Mouse (Mus musculus): ENCODE results near the gene Rfc2. TPM values are rescaled to one million over a fixed set of nuclear protein-coding genes. Genes with fewer than 3 reads are reported as not detected.
A peak's percentile ranks its signal among the peaks of the same experiment; 100 is the strongest.

Rfc2 gene
- total RNA-seq, 2 experiments from 2014 or later: 57.0 to 57.5 TPM

GRCm38 (mm10) chr5:134564272-134564671, 16.9 kb upstream of the Rfc2 start:
- DNase-seq (ENCODE audit: extremely low spot score in 1 of 2, low spot score in 1 of 2): no peak

GRCm38 (mm10) chr5:134565696-134566095, 15.5 kb upstream of the Rfc2 start:
- DNase-seq (ENCODE audit: extremely low spot score in 1 of 2, low spot score in 1 of 2): no peak

GRCm38 (mm10) chr5:134567445-134567844, 13.7 kb upstream of the Rfc2 start:
- DNase-seq (ENCODE audit: extremely low spot score in 1 of 2, low spot score in 1 of 2): no peak

DNA sequence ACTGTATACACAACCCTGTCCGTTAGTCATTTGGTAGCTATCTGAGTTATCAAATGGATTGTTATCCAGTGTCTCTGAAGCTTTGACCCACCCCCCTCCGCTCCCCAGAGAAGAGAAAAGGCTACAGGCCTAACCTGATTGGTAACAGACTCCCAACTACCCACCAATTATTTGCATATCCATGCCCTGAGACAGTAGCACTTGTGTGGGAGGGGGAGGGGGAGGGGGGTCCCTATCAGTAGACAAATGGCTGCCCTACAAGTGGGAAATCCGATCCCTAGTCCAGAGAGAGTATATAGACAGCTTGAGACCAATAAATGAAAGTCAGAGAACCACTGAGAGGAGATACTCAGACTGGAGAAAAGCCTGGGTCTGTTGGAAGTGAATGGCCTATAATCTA, 13.1 kb upstream of the Rfc2 start:
- DNase-seq (ENCODE audit: extremely low spot score in 1 of 2, low spot score in 1 of 2): no peak

DNA sequence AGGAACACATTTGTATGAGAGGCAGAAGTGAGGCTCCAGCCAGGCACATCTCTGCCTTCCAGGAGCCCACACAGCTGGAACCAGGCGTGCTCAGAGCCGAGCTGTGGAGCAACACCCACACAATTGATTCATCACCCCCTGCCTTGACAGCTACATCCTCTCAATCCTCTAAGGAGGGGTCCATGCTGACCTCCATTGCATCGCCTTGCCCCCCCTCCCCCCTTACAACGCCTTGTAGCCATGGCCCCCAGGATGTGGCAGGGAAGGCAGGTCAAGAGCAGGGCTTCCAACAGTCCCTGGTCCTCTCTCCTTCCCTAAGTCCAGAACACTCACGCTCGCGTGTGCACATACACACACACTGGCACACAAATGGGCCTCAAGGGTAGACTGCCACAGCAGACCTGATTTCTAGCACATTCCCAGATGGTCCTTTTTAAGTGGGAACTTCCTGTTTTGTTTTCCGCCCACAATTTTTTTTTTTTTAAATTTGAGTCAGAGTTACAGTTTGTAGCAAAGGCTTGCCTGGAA, 12.1 kb upstream of the Rfc2 start:
- DNase-seq (ENCODE audit: extremely low spot score in 1 of 2, low spot score in 1 of 2): no peak

- no peak for DNase-seq (ENCODE audit: extremely low spot score in 1 of 2, low spot score in 1 of 2)
These were observed 9.2 kb upstream of the Rfc2 start for GRCm38 (mm10) chr5:134571730-134572507.

DNA sequence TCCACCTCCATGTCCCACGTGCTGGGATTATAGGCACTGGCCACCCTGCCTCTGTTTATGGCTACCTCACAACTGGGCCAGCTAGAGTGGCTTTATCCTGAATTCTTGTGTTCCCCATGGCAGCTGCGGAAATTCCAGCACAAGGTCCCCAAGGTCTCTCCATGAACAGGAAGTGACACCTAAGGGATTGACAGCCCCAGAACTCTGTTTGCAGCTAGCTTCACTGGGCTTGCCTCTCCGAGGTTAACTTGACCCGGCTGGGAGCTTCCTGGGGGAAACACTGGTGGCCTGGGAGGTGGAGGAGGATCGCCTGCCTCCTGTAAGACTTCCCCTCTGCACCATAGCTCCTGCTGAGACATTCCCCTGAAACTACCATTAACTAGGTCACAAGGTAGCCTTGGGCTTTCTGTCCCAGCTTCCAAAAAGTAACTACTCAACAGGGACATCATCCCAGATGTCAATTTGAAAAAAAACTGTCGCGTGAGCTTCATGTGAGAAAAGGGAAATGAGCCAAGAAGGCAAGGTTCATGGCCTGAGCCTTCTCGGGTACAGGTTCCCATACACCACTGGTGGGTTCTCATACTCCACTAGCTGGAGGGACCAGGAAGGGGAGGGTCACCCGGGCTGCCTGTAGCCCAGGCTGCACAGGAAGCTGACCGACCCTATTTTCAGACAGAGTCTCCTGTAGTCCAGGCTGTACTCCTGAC, 8.5 kb upstream of the Rfc2 start:
- DNase-seq (ENCODE audit: extremely low spot score in 1 of 2, low spot score in 1 of 2): no peak

GRCm38 (mm10) chr5:134575833-134576232, 5.3 kb upstream of the Rfc2 start:
- no peak for DNase-seq (ENCODE audit: extremely low spot score in 1 of 2, low spot score in 1 of 2)

- DNase-seq (ENCODE audit: extremely low spot score in 1 of 2, low spot score in 1 of 2): no peak
These were observed 4.5 kb upstream of the Rfc2 start for GRCm38 (mm10) chr5:134576517-134577220.

DNA sequence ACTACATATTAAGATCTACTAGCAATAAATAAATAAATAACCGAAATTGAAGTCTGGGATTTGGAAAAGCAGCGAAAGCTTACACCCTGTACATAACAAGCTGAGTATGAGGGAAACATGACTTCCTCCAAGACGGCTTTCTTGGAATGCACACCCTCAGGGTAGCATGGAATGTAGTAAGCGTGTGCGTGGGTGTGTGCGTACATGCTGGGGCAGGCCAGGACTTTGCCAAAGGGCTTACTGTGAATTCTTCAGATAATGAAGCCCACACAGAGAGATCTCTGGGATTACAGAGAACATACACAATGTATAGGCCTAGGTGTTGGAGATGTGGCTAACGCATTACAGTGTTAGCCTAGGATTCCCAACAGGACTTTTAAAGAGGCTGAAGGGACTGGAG, 3.6 kb upstream of the Rfc2 start:
- no peak for DNase-seq (ENCODE audit: extremely low spot score in 1 of 2, low spot score in 1 of 2)

- DNase-seq (ENCODE audit: extremely low spot score in 1 of 2, low spot score in 1 of 2): no peak
These were observed 2.0 kb upstream of the Rfc2 start for GRCm38 (mm10) chr5:134579135-134579534.

GRCm38 (mm10) chr5:134582221-134582907, 1.2 kb downstream of the Rfc2 start:
- peak; percentile 85 to 98 for DNase-seq (ENCODE audit: extremely low spot score in 1 of 2, low spot score in 1 of 2)

GRCm38 (mm10) chr5:134583006-134583883, 2.1 kb downstream of the Rfc2 start:
- DNase-seq (ENCODE audit: extremely low spot score in 1 of 2, low spot score in 1 of 2): no peak

GRCm38 (mm10) chr5:134583884-134584213, 2.7 kb downstream of the Rfc2 start:
- no peak for DNase-seq (ENCODE audit: extremely low spot score in 1 of 2, low spot score in 1 of 2)

GRCm38 (mm10) chr5:134584798-134585197, 3.6 kb downstream of the Rfc2 start:
- DNase-seq (ENCODE audit: extremely low spot score in 1 of 2, low spot score in 1 of 2): no peak

DNA sequence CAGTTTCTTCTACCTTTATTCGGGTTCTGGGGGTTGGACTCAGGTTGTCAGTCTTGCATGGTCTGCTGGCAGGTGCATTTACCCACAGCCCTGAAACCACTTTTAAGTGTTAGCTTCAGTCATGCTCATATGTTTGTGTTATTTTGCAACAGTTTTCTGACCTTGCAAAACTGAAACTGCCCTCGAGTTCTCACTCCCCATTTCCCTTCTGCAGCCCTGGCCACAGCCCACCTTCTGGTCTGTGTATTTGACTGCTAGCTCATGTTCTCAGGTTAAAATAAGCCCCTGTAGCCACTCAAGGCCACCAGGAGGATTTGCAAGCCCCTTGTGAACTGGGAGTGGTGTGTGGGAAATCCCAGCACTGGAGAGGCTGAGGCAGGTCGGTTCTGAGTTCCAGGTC, 8.7 kb downstream of the Rfc2 start:
- no peak for DNase-seq (ENCODE audit: extremely low spot score in 1 of 2, low spot score in 1 of 2)

GRCm38 (mm10) chr5:134592026-134592581, 10.9 kb downstream of the Rfc2 start:
- DNase-seq (ENCODE audit: extremely low spot score in 1 of 2, low spot score in 1 of 2): no peak

DNA sequence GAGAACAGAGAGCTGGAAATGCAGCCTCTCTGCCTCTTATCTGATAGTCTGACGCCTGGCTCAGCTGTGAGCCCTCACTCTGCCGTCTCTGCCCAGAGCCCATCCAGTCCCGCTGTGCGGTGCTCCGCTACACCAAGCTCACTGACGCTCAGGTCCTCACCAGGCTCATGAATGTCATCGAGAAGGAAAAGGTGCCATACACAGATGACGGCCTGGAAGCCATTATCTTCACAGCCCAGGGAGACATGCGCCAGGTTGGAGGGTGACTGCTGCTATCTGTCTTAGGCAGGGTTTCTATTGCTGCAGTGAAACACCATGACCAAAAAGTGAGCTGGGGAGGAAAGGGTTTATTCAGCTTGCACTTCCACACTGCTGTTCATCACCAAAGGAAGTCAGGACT, 11.9 kb downstream of the Rfc2 start:
- no peak for DNase-seq (ENCODE audit: extremely low spot score in 1 of 2, low spot score in 1 of 2)

GRCm38 (mm10) chr5:134597711-134598110, 16.5 kb downstream of the Rfc2 start:
- DNase-seq (ENCODE audit: extremely low spot score in 1 of 2, low spot score in 1 of 2): no peak
